Mouse (Mus musculus) neural tube, embryonic 13.5 days (tissue): ENCODE results near the gene Cfap45. TPM values are rescaled to one million over a fixed set of nuclear protein-coding genes. Genes with fewer than 3 reads are reported as not detected.

Experiments used
- ATAC-seq: fragments of 200-750 bp; cut with Nextera tagmentation; 2 replicates; pipeline ENCODE4 v1.8.0; 2017; ENCODE audit warnings: low read depth, mild to moderate bottlenecking, moderate TSS enrichment, moderate library complexity
- H3K27ac ChIP-seq: fragments of 300-500 bp; sonication (generic); replicated peaks from 2 replicates; pipeline ENCODE4 v1.5.1; 2015; ENCODE audit warnings: moderate library complexity, mild to moderate bottlenecking, inconsistent platforms
- H3K27me3 ChIP-seq: fragments of 300-500 bp; sonication (generic); 2 replicates; pipeline ENCODE4 v1.6.1; 2015; ENCODE audit warnings: mild to moderate bottlenecking, inconsistent platforms
- H3K36me3 ChIP-seq: fragments of 300-500 bp; sonication (generic); 2 replicates; pipeline ENCODE4 v1.6.1; 2015; ENCODE audit warnings: mild to moderate bottlenecking, inconsistent platforms
- H3K4me1 ChIP-seq: fragments of 300-500 bp; sonication (generic); replicated peaks from 2 replicates; pipeline ENCODE4 v1.6.1; 2015; ENCODE audit warnings: inconsistent platforms
- H3K4me2 ChIP-seq: fragments of 300-500 bp; sonication (generic); 2 replicates; pipeline ENCODE4 v1.6.1; 2015; ENCODE audit warnings: inconsistent platforms, mild to moderate bottlenecking, moderate library complexity
- H3K4me3 ChIP-seq: fragments of 300-500 bp; sonication (generic); 2 replicates; pipeline ENCODE4 v1.5.1; 2015; ENCODE audit warnings: mild to moderate bottlenecking, inconsistent platforms
- H3K9ac ChIP-seq: fragments of 300-500 bp; sonication (generic); 2 replicates; pipeline ENCODE4 v1.6.1; 2015; ENCODE audit warnings: moderate library complexity, mild to moderate bottlenecking, inconsistent platforms
- H3K9me3 ChIP-seq: fragments of 300-500 bp; sonication (generic); 2 replicates; pipeline ENCODE4 v1.6.1; 2016; ENCODE audit warnings: inconsistent platforms
- WGBS: fragments of 180-500 bp; shearing (Covaris S2); methylation state at CpG from one replicate; pipeline ENCODE4 v1.1.7; 2015; 5-methylcytosine and 5-hydroxymethylcytosine counted together
- polyA plus RNA-seq: library from polyadenylated mRNA; unstranded; fragments of >200 nt; fragmentation: Nextera tagmentation; extraction: Ambion mirVana; gene quantifications from 2 replicates; pipeline ENCODE4 v1.2.1, GENCODE M21; 2015

The Cfap45 gene
- polyA plus RNA-seq, 1 experiment from 2014 or later, result 3.1 TPM

DNA sequence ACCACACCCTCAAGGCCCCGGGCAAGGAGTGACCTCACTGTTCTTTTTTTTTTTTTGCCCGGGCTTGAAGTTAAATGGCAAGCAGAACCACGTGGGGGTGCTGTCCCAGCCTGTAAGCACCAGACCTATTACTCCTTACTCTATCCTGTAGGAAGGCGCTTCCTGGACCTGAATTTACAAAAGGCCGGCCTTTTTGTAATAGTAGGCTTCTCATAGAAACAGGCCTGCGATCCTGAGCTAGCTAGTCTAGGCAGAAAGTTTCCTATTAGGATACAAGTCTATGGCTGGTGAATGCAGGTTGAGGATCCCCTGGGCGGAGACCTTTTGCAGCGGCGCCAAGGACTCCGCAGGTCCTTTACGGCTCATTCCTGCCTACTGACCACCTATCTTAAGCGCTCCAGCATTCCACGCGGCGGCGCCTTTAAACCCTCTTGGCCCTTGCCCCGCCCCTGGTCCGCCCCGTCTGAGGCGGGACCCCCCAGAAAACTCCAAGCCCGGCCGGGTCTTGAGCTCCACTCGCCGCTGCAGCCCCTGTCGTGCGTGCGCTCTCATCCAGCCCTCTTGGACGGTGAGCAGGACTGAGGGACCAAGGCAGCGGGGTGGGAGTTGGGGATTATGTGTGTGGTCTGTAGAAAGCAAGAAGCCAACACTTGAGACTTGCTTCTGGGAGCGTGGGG is 20.7 kb upstream of the Cfap45 start, which contains the start of gene Tagln2:
Tagln2 (plus strand) TSS at position 283 of the 677 bp plus-strand sequence.
- H3K27me3 ChIP-seq, result peaks cover 43% of the 10 kb centered on the region
- H3K9ac ChIP-seq, result peak within 1 kb of the TSS; percentile 71
- H3K4me3 ChIP-seq, result peak within 1 kb of the TSS; percentile 41
- H3K9me3 ChIP-seq, result no peaks in the 10 kb centered on the region
- ATAC-seq, result peak; percentile 24
- H3K4me2 ChIP-seq, result peak within 1 kb of the TSS; percentile 61
- WGBS, result 1% methylated on average over 30 of the region's 30 CpGs
- peaks cover 39% of the 10 kb centered on the region for H3K36me3 ChIP-seq
- H3K27ac ChIP-seq, result peak within 1 kb of the TSS; percentile 74
- peaks cover 53% of the 10 kb centered on the region for H3K4me1 ChIP-seq

DNA sequence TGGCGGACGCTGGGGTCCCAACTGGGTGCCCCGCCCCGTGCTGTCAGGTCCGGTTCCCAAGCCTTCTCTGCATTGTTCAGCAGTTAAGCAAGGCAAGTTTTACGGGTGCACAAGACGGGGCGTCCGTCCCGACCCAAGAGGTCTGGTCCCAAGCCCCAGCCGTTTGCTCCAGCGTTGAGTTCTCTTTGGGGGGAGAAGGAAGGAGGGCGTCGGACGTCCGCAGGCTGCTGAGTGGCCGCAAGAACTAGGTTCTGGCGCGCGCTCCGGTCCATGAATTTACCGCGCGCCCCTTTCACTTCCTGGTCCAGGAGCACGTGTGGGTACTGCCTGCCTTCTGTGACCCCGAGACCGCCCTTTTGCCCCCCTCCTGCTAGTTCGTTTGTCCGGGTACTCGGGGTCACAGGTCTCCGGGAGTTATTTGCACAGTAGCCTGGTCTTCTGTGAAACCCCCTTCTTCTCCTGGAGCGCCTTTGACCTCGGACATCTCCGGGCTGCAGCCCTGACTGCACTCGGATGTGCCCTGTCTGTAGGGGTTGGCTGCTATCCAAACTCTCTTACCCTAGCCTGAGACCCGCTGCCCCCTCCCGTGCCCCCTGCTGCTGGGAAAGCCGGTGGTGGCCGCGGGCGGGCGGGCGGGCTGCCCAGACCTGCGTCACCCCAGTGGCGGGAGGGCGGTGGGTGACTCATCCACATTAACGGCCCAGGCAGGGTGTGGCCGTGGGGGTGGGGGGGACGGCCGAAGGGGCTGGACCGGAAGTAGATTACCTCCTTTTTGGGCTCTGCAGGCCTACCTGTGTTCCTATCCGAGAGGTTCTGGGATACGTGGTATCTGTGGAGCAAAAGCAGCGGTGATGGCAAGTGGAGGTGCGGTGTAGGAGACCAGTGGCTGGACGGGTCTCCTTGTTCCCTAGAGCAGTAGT is 19.9 kb upstream of the Cfap45 start:
- under 1% methylated on average over 56 of the region's 56 CpGs for WGBS
- peak overlapping the region; percentile 41 for H3K4me3 ChIP-seq
- peaks cover 43% of the 10 kb centered on the region for H3K27me3 ChIP-seq
- H3K36me3 ChIP-seq, result peaks cover 35% of the 10 kb centered on the region
- H3K9me3 ChIP-seq, result no peaks in the 10 kb centered on the region
- H3K4me2 ChIP-seq, result peak overlapping the region; percentile 61
- peak overlapping the region; percentile 74 for H3K27ac ChIP-seq
- H3K4me1 ChIP-seq, result peaks cover 57% of the 10 kb centered on the region
- peak; percentile 8; the same call in 1 of the 2 replicates for ATAC-seq
- peak overlapping the region; percentile 71 for H3K9ac ChIP-seq

DNA sequence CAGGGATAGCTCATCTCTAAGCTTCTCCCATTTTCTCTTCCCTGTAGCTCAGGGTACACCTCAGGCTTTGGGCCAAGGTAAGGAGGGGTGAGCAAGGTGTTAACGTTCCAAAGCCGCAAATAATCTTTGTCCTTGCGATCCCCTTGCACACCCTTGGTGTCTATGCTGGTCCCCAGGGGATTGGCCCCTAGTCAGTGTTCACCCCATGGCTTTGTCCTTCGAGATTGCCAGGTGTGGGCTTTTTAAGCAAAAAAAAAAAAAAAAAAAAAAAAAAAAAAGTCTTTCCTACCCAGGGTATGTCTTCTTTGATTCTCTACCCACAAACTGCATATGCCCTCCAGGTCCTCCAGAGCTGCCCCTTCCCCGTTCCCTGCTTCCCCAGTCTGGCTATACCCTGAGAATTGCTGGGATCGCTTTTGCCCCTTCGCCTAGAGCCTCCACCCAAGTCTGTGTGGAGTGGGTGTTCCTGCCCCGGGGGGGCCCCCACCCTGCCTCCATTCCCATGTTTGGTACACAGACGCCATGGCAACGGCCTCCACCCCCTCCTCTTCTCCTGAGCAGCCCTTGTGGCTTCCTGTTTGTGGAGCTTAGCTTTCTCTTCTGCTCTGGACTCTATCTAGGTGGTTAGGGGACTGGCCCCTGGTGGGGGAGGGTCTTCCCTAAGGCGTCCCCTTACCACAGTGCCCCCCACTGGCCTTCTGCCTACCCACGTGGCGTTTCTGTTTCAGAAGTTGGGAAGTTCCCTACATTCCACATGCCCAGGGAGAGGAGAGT is 19.0 kb upstream of the Cfap45 start:
- WGBS, result 23% methylated on average over 13 of the region's 13 CpGs
- H3K36me3 ChIP-seq, result peaks cover 29% of the 10 kb centered on the region
- peaks cover 43% of the 10 kb centered on the region for H3K27me3 ChIP-seq
- peaks cover 57% of the 10 kb centered on the region for H3K4me1 ChIP-seq
- peak overlapping the region; percentile 41 for H3K4me3 ChIP-seq
- peak overlapping the region; percentile 61 for H3K4me2 ChIP-seq
- peak overlapping the region; percentile 76 for H3K27ac ChIP-seq
- peak overlapping the region; percentile 71 for H3K9ac ChIP-seq
- no peaks in the 10 kb centered on the region for H3K9me3 ChIP-seq
- peak; percentile 17 for ATAC-seq

DNA sequence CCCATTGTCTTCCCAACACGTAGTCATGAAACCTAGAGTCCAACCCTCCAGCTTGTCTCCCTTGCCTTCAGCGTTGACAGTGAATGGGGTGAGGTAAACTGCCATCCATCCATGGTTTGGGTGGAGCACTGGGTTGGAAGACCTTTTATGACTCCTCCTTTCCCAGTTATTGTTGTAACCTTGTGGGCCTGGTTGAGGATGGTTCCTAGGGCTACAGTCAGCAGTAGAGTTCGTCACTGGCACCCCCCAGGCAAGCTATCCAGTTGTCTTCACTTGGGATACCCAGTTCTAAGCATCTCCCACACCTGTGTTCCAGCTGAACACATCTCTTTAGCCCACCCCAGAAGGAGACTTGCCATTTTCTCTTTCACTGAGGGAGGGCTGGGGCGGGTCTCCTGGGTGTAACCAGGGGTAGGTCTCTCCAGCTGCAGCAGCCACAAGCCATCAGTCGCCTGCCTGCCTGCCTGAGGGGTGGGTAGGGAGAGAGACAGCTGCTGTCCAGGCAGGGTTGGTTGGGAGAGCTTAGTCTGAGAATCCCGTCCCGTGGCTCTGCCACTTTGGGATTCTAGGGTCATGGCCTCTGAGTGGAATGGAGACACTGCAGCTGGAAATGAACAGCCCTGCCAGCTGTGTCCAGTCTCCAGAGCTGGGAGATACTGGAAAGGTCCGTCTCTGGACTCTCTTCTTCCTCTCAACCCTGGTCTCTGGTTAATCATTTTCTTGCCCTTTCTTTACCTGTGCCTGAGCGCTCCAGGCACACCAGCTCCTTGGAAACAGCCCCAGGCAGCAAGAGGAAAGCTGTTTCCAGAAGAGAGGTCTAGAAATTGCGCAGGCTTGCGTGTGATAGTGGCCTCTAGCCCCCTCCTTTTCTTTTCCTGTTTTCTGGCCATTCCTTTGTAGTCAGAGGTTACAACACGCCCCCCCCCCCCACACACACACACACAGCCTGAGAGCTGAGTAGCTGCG is 18.2 kb upstream of the Cfap45 start:
- H3K4me2 ChIP-seq, result peak overlapping the region; percentile 61
- H3K4me1 ChIP-seq, result peaks cover 57% of the 10 kb centered on the region
- H3K27ac ChIP-seq, result peak overlapping the region; percentile 76
- peak overlapping the region; percentile 41 for H3K4me3 ChIP-seq
- H3K9ac ChIP-seq, result peak overlapping the region; percentile 49
- ATAC-seq, result no peak
- H3K36me3 ChIP-seq, result peaks cover 20% of the 10 kb centered on the region
- H3K27me3 ChIP-seq, result peaks cover 43% of the 10 kb centered on the region
- 22% methylated on average over 12 of the region's 13 CpGs for WGBS
- no peaks in the 10 kb centered on the region for H3K9me3 ChIP-seq

DNA sequence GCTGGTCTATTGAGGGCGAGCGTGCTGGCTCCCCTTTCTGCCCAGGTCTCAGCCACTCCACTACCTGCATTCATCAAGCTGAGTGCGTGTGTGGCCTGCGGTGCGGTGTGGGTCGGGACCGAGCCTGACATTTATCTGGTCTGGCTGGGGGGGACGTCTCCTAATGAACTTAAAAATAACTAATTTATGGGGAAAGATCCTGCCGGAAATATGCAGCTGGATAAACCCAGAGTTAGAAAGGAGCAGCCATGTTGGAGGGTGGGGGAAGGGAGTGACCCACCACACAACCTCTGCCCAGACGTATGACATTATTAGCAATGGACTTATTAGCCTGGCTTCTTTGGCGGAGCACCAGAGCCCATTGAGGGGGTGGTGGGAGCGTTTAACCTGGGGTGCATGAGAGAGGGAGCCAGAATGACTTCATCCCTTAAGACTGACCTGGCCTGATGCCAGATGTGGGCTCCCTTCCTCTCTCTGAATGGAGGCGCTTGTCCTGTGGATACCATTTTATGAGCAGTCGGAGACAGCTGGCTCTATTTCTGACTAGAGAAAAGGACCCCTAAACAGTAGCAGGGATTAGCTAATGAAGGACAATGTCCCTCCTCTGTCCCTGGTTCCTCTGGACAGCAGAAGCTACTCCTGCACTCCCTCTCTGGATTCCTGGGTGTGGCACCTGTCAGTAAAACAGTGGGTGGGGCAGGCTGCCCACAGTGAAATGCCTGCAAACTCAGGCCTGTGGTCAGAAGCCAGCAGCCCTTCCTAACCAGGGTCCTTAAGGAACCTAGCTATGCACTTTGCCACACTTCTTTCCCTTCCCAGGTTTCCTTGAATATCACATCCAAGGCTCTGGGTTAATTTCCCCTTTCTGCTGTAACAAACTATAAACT is 17.2 kb upstream of the Cfap45 start:
- WGBS, result 23% methylated on average over 14 of the region's 14 CpGs
- H3K4me2 ChIP-seq, result peak overlapping the region; percentile 61
- peak; percentile 9 for ATAC-seq
- H3K27ac ChIP-seq, result peak overlapping the region; percentile 76
- H3K9ac ChIP-seq, result peak overlapping the region; percentile 49
- H3K4me1 ChIP-seq, result peaks cover 62% of the 10 kb centered on the region
- no peaks in the 10 kb centered on the region for H3K9me3 ChIP-seq
- peak overlapping the region; percentile 41; the same call in 1 of the 2 replicates for H3K4me3 ChIP-seq
- peaks cover 11% of the 10 kb centered on the region for H3K36me3 ChIP-seq
- peaks cover 37% of the 10 kb centered on the region for H3K27me3 ChIP-seq

DNA sequence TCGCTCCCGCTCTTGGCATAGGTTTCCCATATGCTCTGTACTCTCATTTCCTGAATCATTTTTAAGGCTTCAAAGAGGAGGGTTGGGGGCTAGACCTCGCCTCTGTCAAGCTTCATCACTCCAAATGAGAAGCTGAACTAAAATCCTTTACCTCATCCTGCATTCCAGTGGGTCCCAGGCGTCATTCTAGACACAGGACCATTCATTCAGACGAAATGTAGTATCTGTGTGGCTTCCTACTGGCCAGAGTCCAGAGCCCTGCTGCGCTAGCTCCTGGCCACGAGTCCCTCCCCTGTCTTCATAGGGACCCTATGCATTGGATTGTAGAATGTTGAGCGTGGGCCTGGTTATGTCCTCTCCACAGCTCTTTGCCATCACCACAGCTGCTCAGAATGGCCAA is 15.8 kb upstream of the Cfap45 start:
- Histone ChIP-seq H3K36me3 (peaks cover 7% of the 10 kb centered on the region; the same call in 1 of the 2 replicates), H3K9ac (0 out of 2 replicates have a peak overlapping the region, but pooled peaks have one; percentile 45), H3K9me3 (no peaks in the 10 kb centered on the region), H3K27ac (peak overlapping the region; percentile 52), H3K27me3 (peaks cover 26% of the 10 kb centered on the region), H3K4me2 (0 out of 2 replicates have a peak overlapping the region, but pooled peaks have one; percentile 27), H3K4me1 (peaks cover 58% of the 10 kb centered on the region), H3K4me3 (no peak overlapping the region)
- WGBS, result 75% methylated on average over 8 of the region's 8 CpGs
- no peak for ATAC-seq

DNA sequence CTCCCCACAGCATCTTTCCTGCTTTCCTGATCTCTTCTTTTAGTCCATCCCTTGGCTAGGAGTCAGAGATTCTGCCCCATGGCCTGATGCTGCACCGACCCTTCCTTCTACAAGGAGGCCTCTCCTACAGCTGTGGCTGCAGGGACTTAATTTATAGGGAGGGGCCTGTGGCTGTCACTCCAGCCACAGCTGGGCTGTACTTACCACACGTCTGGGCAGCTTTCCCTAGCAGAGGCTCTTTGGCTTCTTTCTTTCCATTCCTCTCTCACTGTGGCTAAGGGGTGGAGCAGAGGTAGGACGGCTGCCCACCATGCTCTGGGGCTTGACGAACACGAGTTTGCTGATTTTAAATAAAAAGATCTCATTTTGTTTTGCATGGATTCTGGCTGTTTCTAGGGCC is 13.6 kb upstream of the Cfap45 start:
- H3K4me1 ChIP-seq, result peaks cover 40% of the 10 kb centered on the region
- WGBS, result 63% methylated on average over 5 of the region's 5 CpGs
- no peaks in the 10 kb centered on the region for H3K9me3 ChIP-seq

DNA sequence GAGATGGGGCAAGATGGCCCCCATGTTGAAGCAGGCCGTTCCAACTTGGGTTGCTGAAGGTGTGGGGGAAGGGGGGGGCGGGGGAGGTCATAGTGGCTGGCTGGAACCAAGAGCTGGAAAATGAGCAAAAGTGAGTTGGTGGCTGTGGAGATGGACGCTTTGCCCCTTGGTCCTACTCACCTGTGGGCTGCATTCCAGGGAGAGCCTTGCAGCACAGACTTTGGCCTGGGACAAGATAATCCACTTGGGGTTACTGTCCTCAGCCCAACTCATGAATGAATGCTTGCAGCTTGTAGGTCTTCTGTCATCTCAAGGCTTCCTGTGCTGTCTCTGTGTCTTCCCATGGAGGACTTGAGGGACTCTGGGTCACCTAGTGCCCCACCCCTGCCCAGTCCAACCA is 12.9 kb upstream of the Cfap45 start:
- 92% methylated on average over 3 of the region's 3 CpGs for WGBS
- ATAC-seq, result no peak
- H3K36me3 ChIP-seq, result peaks cover 7% of the 10 kb centered on the region; the same call in 1 of the 2 replicates
- no peaks in the 10 kb centered on the region for H3K9me3 ChIP-seq
- no peak overlapping the region for H3K4me2 ChIP-seq
- H3K27ac ChIP-seq, result no peak overlapping the region
- H3K4me3 ChIP-seq, result no peak overlapping the region
- H3K27me3 ChIP-seq, result no peaks in the 10 kb centered on the region
- no peak overlapping the region for H3K9ac ChIP-seq
- H3K4me1 ChIP-seq, result peaks cover 33% of the 10 kb centered on the region

More for the DNA sequence above, 13.6 kb upstream of the Cfap45 start:
- Histone ChIP-seq H3K4me2 (no peak overlapping the region), H3K4me3 (no peak overlapping the region), H3K27ac (no peak overlapping the region), H3K9ac (no peak overlapping the region), H3K27me3 (peaks cover 5% of the 10 kb centered on the region; the same call in 1 of the 2 replicates), H3K36me3 (peaks cover 7% of the 10 kb centered on the region; the same call in 1 of the 2 replicates)
- no peak for ATAC-seq

DNA sequence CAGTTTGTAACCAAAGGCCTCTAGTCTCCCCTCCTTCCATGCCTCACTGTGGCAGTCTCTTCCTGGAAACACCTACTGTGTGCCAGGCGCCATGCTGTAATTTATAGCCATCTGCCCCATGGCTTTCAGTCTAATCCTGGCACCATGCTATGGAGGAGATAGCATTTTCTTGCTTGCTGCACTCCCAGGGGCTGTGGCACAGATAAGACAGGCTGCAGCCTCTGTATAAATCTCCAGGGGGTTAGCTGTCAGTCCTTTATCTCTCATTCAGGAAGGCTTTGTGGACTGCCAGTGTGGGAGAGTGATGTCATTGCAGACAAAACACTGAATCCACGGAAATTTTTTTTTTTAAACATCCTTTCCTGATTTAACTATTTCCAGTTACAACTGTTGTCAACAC is 12.4 kb upstream of the Cfap45 start:
- Histone ChIP-seq H3K36me3 (peaks cover 7% of the 10 kb centered on the region; the same call in 1 of the 2 replicates), H3K4me1 (peaks cover 31% of the 10 kb centered on the region), H3K27me3 (no peaks in the 10 kb centered on the region), H3K9me3 (no peaks in the 10 kb centered on the region), H3K9ac (no peak overlapping the region), H3K4me2 (no peak overlapping the region), H3K27ac (no peak overlapping the region), H3K4me3 (no peak overlapping the region)
- 47% methylated on average over 2 of the region's 2 CpGs for WGBS
- ATAC-seq, result no peak

DNA sequence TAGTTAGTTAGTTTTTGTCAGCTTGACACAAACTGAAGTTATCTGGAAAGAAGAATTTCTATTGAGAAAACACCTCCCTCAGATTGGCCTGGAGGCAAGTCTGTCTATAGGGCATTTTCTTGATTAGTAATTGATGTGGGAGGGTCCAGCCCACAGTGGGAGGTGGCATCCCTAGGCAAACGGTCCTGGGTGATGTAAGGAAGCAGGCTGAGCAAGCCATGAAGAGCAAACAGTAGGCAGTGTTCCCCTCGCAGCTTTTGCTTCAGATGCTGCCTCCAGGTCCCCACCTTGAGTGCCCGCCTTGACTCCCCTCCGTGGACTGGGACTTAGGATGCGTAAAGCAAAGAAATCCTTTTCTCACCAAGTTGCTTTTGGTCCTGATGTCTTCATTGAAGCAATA is 11.4 kb upstream of the Cfap45 start:
- Histone ChIP-seq H3K9me3 (no peaks in the 10 kb centered on the region), H3K27ac (no peak overlapping the region), H3K4me1 (peaks cover 26% of the 10 kb centered on the region), H3K4me3 (no peak overlapping the region), H3K4me2 (no peak overlapping the region), H3K27me3 (no peaks in the 10 kb centered on the region), H3K9ac (no peak overlapping the region), H3K36me3 (peaks cover 7% of the 10 kb centered on the region; the same call in 1 of the 2 replicates)
- no peak for ATAC-seq
- WGBS, result 75% methylated on average over 5 of the region's 5 CpGs
